In the genomic region with DNA sequence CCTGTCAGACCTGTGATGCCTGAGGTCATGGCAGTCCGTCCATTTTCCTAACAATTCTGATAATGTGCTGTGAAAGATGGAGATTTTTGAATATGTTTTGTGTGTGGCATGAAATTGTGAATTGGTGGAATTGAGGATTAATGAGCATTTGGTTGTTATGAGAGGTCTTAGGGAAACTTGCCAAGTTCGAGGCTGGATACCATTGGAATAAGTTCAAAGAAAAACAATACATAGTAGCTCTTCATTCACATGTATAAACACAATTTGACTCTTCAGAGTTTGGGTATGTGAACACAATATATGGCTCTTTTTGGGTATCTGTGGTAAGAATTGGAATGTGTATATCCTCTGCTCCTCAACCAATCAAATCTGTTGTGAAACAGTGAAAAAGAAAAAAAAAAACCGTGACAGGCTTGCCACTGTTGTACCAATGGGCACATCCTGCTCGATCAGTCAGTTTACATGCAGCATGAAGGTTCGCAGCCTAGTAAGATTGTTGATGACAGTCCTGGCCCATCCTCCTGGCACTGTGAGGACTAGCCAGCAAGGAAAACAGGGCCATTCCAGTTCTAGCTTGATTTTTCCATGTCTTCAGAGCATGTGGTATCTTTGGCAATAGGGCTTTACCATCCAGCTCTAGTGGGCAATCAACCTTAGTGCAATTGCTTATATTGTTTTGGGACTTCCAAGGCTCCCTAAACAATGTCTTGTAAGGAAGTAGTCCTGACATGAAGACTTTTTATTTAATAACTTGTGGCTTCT, we compare ENCODE assay signal across 13 mouse cellular contexts.
"Had no signal": no experiment of that assay in that cellular context is flagged by ENCODE, and none has a peak within 500 bp of the region (broad histone marks: within the 10 kb centered on the region; RNA-seq: fewer than 3 reads in every experiment).

No protein-coding gene starts in this region.

- H3K9ac ChIP-seq: kidney, embryonic 15.5 days; limb, embryonic 15.5 days; liver, embryonic 12.5 days; lung, embryonic 15.5 days; midbrain, embryonic 12.5 days; neural tube, embryonic 12.5 days had no signal

- H3K4me1 ChIP-seq: kidney, embryonic 15.5 days; limb, embryonic 15.5 days; liver, embryonic 12.5 days; lung, embryonic 15.5 days; midbrain, embryonic 12.5 days; neural tube, embryonic 12.5 days had no signal

- H3K4me3 ChIP-seq: kidney, embryonic 15.5 days; left cerebral cortex, adult 2 months; limb, embryonic 15.5 days; liver, embryonic 12.5 days; lung, embryonic 15.5 days; midbrain, embryonic 12.5 days; myocyte; neural tube, embryonic 12.5 days had no signal

- ATAC-seq: liver, embryonic 12.5 days had no signal

- DNase-seq: kidney, adult 2 months; kidney, postnatal 25 days; right cerebral cortex, postnatal 25 days; thymus, postnatal 4 days had no signal

- H3K27me3 ChIP-seq: kidney, embryonic 15.5 days; limb, embryonic 15.5 days; liver, embryonic 12.5 days; lung, embryonic 15.5 days; midbrain, embryonic 12.5 days; neural tube, embryonic 12.5 days had no signal

- H3K4me2 ChIP-seq: kidney, embryonic 15.5 days; limb, embryonic 15.5 days; liver, embryonic 12.5 days; lung, embryonic 15.5 days; midbrain, embryonic 12.5 days; neural tube, embryonic 12.5 days had no signal

- H3K27ac ChIP-seq: kidney, embryonic 15.5 days; left cerebral cortex, adult 2 months; limb, embryonic 15.5 days; liver, embryonic 12.5 days; lung, embryonic 15.5 days; midbrain, embryonic 12.5 days; neural tube, embryonic 12.5 days; stomach, postnatal 0 days had no signal

- H3K9me3 ChIP-seq: kidney, embryonic 15.5 days; limb, embryonic 15.5 days; liver, embryonic 12.5 days; lung, embryonic 15.5 days; midbrain, embryonic 12.5 days; neural tube, embryonic 12.5 days had no signal
